Mouse (Mus musculus): ENCODE measurements around the gene Adgrf1.

DNA sequence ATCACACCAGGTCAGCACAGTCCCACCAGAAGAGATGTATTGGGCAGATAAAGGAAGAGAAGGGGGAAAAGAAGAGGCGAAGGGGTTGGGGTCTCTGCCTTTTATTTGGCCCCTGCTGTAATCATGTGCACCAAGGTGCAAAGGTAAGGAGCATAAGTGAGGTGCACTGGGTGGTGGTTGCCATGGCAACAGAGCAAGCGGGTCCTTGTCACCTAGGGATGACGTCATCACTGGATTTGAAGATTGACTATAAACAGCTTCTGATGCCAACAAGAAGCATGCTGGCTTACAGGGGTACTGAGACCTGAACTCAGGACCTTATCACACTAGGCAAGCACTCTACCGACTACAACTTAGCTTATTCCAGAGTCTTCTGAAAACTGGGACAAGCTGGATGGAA lies 59.1 kb downstream of the Adgrf1 start:
- TF ChIP-seq CTCF (conservative IDR thresholded peaks at IDR 0.05 in 1 of 2, IDR thresholded peaks at IDR 0.05 in 1 of 2; ENCODE audit: low read depth in 2 of 2, low read length in 2 of 2), result no peak
- no peak for TF ChIP-seq SIN3A (IDR thresholded peaks at IDR 0.05; ENCODE audit: low read length)
- no peak for TF ChIP-seq NRF1 (IDR thresholded peaks at IDR 0.05; ENCODE audit: low read depth, low read length)
- TF ChIP-seq MXI1 (IDR thresholded peaks at IDR 0.05; ENCODE audit: low read depth, low read length), result no peak
- TF ChIP-seq POLR2A (IDR thresholded peaks at IDR 0.05; ENCODE audit: low read depth, low read length), result no peak
- TF ChIP-seq ZMIZ1 (IDR thresholded peaks at IDR 0.05; ENCODE audit: low read depth, low read length), result no peak
- no peak for TF ChIP-seq EP300 (IDR thresholded peaks at IDR 0.05; ENCODE audit: low read length)
- no peak for TF ChIP-seq MAX (IDR thresholded peaks at IDR 0.05; ENCODE audit: low read length)
- TF ChIP-seq BHLHE40 (IDR thresholded peaks at IDR 0.05; ENCODE audit: low read depth, low read length), result no peak
- no peak for TF ChIP-seq HCFC1 (IDR thresholded peaks at IDR 0.05; ENCODE audit: low read depth, low read length)
- TF ChIP-seq E2F4 (IDR thresholded peaks at IDR 0.05; ENCODE audit: insufficient replicate concordance, low read depth, low read length), result no peak
